Mouse (Mus musculus) embryonic facial prominence, embryonic 11.5 days (tissue): Measurements from ENCODE around the gene Tbx5. TPM values are rescaled to one million over a fixed set of nuclear protein-coding genes. Genes with fewer than 3 reads are reported as not detected.
A peak's percentile ranks its signal among the peaks of the same experiment; 100 is the strongest.

Experiments
- ATAC-seq: fragments of 200-750 bp; cut with Nextera tagmentation; replicated peaks from 2 replicates; pipeline ENCODE4 v1.8.0; 2017; ENCODE audit warnings: low read depth; ENCODE audit not compliant: insufficient number of reproducible peaks, low FRiP score, low TSS enrichment
- DNase-seq: peaks from one replicate; pipeline ENCODE4 v3.0.0-alpha.2; 2015; ENCODE audit warnings: low spot score
- H3K27ac ChIP-seq: fragments of 300-500 bp; sonication (generic); replicated peaks from 2 replicates; pipeline ENCODE4 v1.5.1; 2014; ENCODE audit warnings: mild to moderate bottlenecking, low read depth, low read length, control low read depth
- H3K27me3 ChIP-seq: fragments of 300-500 bp; sonication (generic); 2 replicates; pipeline ENCODE4 v1.6.1; 2014; ENCODE audit warnings: mild to moderate bottlenecking, low read length, moderate library complexity, mixed read lengths; ENCODE audit not compliant: control insufficient read depth, insufficient read depth
- H3K36me3 ChIP-seq: fragments of 300-500 bp; sonication (generic); replicated peaks from 2 replicates; pipeline ENCODE4 v1.6.1; 2014; ENCODE audit warnings: low read depth, mild to moderate bottlenecking, low read length, moderate library complexity, mixed read lengths; ENCODE audit not compliant: control insufficient read depth, insufficient read depth
- H3K4me1 ChIP-seq: fragments of 300-500 bp; sonication (generic); 2 replicates; pipeline ENCODE4 v1.6.1; 2014; ENCODE audit warnings: low read length, mixed read lengths; ENCODE audit not compliant: control insufficient read depth, insufficient read depth
- H3K4me2 ChIP-seq: fragments of 300-500 bp; sonication (generic); 2 replicates; pipeline ENCODE4 v1.6.1; 2014; ENCODE audit warnings: low read depth, mild to moderate bottlenecking, control low read depth, low read length, moderate library complexity
- H3K4me3 ChIP-seq: fragments of 300-500 bp; sonication (generic); 2 replicates; pipeline ENCODE4 v1.5.1; 2014; ENCODE audit warnings: low read depth, low read length, control low read depth
- H3K9ac ChIP-seq: fragments of 300-500 bp; sonication (generic); replicated peaks from 2 replicates; pipeline ENCODE4 v1.6.1; 2014; ENCODE audit warnings: mild to moderate bottlenecking, control low read depth, low read length
- H3K9me3 ChIP-seq: fragments of 300-500 bp; sonication (generic); replicated peaks from 2 replicates; pipeline ENCODE4 v1.6.1; 2016; ENCODE audit warnings: mild to moderate bottlenecking, low read length, inconsistent platforms, mixed read lengths; ENCODE audit not compliant: control insufficient read depth
- WGBS: fragments of 180-500 bp; shearing (Covaris S2); extraction: QIAGEN DNeasy Blood & Tissue Kit; methylation state at CpG from one replicate; pipeline ENCODE4 v1.1.7; 2014; 5-methylcytosine and 5-hydroxymethylcytosine counted together
- polyA plus RNA-seq: library from polyadenylated mRNA; unstranded; fragments of >200 nt; fragmentation: Nextera tagmentation; extraction: Ambion mirVana; gene quantifications from 2 replicates; pipeline ENCODE4 v1.2.1, GENCODE M21; 2014

Gene Tbx5
- polyA plus RNA-seq, 1 experiment from 2014 or later: 0.55 TPM

DNA sequence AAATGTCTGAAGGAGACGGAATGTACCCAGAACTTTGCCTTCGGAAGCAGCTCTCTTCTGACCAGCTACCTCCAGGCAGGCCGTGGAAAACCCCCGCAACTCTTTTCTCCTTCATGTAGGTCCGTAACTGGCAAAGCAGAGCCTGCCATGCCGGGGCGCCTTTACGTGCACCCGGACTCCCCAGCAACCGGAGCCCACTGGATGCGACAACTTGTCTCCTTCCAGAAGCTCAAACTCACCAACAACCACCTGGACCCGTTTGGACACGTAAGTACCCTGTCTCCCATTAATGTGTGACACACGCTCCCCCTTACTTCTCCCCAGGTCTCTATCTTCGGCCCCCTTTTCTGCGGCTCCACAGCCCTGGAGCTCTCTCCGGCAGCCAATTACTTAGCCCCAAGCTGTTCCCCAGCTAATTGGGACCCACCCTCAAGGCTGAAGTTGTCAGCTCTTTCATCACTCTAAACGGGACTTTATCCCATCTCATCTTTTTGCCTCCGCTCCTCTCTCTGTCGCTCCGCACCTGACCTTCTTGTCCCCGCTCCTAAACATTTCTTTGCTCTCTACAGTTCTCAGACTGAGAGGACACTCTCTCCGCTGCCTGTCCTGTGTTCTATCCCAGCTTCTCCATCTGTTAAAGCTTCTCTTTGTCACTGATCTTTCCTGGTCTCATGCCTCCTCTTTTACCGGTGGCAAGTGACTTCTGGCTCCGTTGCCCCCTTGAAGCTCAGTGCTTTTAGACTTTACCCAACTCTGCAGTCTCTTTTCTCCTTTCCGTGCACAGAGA lies 9.4 kb downstream of the Tbx5 start:
- Histone ChIP-seq H3K4me3 (no peak overlapping the region), H3K4me1 (no peaks in the 10 kb centered on the region), H3K36me3 (no peaks in the 10 kb centered on the region), H3K27ac (no peak overlapping the region), H3K4me2 (no peak overlapping the region; the same call in 1 of the 2 replicates), H3K27me3 (peaks cover 83% of the 10 kb centered on the region), H3K9me3 (no peaks in the 10 kb centered on the region), H3K9ac (no peak overlapping the region)
- 2% methylated on average over 26 of the region's 26 CpGs for WGBS
- DNase-seq: peak; percentile 8
- ATAC-seq: no peak

DNA sequence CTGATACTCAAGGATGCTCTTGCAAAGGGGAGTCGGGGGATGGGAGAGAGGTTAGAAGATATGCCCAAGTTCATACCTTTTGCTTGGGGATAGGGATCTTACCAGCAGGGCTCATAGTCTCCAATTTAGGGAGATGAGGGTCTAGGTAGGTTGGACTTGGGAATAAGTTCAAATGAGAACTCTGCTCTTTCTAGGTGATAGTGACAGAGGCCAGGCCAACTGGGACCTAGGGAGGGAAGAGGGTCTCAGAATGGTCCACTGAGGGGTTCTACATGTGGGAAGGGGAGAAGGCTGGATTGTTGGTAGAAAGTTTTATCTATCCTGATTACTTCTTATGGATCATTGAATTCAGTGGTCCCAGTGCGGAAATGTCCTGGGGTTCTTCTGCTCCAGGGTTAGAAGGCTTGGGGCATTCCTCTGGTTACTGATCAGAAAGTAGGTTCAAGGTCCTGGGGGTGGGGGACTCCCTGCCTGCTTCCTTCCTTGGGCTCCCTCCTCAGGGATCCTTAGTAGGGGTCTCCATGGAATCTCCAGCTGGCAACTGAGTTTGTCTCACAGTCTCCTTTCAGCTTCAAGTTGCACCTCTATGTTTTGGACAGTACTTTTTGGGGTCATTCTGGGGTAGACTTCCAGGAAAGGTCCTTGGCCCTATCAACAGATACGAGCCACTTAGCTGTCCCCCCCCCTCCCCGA lies 10.4 kb downstream of the Tbx5 start:
- H3K4me3 ChIP-seq: no peak overlapping the region
- H3K36me3 ChIP-seq: no peaks in the 10 kb centered on the region
- H3K4me2 ChIP-seq: no peak overlapping the region
- H3K27ac ChIP-seq: no peak overlapping the region
- H3K27me3 ChIP-seq: peaks cover 82% of the 10 kb centered on the region
- ATAC-seq (no peak), DNase-seq (no peak)
- 6% methylated on average over 4 of the region's 4 CpGs for WGBS
- H3K9ac ChIP-seq: no peak overlapping the region
- no peaks in the 10 kb centered on the region for H3K4me1 ChIP-seq
- H3K9me3 ChIP-seq: no peaks in the 10 kb centered on the region

DNA sequence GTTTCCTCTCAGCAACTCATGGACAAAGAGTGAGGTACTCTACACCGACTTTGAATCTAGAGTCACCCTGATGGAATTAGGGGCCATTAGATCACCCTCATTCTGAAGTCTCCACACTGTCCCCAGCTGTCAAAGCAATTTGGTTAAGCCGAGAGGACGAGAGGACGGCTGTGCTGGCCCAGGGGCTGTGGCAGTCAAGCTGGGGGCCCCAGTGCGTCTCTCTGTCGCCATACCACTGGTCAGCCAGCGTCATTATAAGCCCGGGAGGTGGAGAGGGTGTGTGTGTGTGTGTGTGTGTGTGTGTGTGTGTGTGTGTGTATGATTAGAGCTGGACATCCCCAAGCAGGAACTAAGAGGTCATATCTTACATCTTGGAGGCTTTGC lies 10.9 kb downstream of the Tbx5 start:
- H3K36me3 ChIP-seq: no peaks in the 10 kb centered on the region
- no peak for DNase-seq
- no peak for ATAC-seq
- no peak overlapping the region for H3K27ac ChIP-seq
- WGBS: 0% methylated on average over 8 of the region's 8 CpGs
- no peaks in the 10 kb centered on the region for H3K9me3 ChIP-seq
- H3K4me3 ChIP-seq: no peak overlapping the region
- no peak overlapping the region for H3K9ac ChIP-seq
- H3K4me2 ChIP-seq: no peak overlapping the region
- no peaks in the 10 kb centered on the region for H3K4me1 ChIP-seq
- peaks cover 77% of the 10 kb centered on the region for H3K27me3 ChIP-seq

DNA sequence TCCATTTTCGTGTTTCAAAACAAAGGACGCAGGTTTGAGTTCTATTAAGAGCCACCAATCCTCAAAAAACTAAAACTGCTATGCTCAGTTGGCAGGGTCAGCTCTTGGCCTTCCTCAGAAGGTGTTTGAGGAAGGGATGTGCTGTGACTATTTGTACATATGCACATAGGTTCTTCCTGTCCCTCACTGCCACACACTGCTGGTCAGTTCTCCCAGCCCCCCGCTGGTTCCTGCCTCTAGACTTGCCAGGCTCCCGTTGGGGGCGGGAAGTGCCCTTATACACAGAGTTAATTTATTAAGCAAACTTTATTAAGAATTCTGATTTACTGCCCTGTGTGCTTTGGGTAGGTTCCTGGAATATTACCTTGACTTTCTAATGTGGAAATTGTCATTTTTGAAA lies 11.9 kb downstream of the Tbx5 start:
- Histone ChIP-seq H3K27ac (no peak overlapping the region), H3K4me3 (no peak overlapping the region), H3K9me3 (no peaks in the 10 kb centered on the region), H3K27me3 (peaks cover 68% of the 10 kb centered on the region), H3K4me1 (no peaks in the 10 kb centered on the region), H3K4me2 (no peak overlapping the region), H3K9ac (no peak overlapping the region), H3K36me3 (no peaks in the 10 kb centered on the region)
- DNase-seq (no peak), ATAC-seq (no peak)
- 0% methylated on average over 5 of the region's 5 CpGs for WGBS

DNA sequence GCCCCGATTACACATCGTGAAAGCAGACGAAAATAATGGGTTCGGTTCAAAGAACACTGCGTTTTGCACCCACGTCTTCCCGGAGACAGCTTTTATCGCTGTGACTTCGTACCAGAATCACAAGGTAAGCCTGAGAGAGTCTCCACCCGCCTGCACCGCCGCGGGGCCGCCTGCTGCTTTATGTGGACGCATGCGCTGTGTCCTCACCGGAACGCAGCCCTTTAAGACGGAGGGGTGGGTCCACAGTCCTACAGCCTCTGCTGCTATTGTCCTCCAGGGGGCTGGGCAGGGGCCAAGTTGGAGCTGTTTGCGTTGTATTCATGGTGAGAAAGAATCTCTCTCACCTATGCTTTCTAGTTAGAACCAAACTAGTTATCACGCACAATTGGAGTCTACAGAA lies 12.5 kb downstream of the Tbx5 start:
- Histone ChIP-seq H3K27ac (no peak overlapping the region), H3K4me2 (peak overlapping the region; percentile 23), H3K9ac (no peak overlapping the region), H3K27me3 (peaks cover 62% of the 10 kb centered on the region), H3K36me3 (no peaks in the 10 kb centered on the region), H3K9me3 (no peaks in the 10 kb centered on the region), H3K4me3 (no peak overlapping the region), H3K4me1 (no peaks in the 10 kb centered on the region)
- peak; percentile 76 for DNase-seq
- under 1% methylated on average over 21 of the region's 21 CpGs for WGBS
- peak; percentile 73; the same call in 1 of the 2 replicates for ATAC-seq

DNA sequence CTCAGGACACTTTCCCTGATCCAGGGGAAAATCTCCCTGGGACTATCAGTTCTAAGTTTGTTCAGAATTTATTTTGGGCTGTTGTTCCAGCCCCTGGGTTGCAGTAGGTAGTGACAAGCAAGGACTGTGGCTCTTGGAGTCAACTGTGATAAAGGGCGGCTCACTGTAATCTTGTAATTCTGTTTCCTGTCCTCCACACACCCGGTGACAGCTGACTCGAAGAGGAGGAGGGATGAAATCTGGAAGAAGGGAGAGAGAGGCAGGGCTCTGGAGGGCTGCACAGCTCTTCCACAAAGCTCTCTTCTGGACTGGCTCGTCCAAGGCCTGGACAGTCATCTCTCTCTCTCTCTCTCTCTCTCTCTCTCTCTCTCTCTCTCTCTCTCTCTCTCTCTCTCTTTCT lies 24.6 kb downstream of the Tbx5 start:
- Histone ChIP-seq H3K4me1 (no peaks in the 10 kb centered on the region), H3K4me3 (no peak overlapping the region), H3K9me3 (no peaks in the 10 kb centered on the region), H3K27ac (no peak overlapping the region), H3K27me3 (no peaks in the 10 kb centered on the region), H3K36me3 (no peaks in the 10 kb centered on the region), H3K9ac (no peak overlapping the region), H3K4me2 (no peak overlapping the region)
- ATAC-seq (no peak), DNase-seq (no peak)
- 49% methylated on average over 4 of the region's 4 CpGs for WGBS

GRCm38 (mm10) chr5:119861301-119861700 lies 28.8 kb downstream of the Tbx5 start:
- ATAC-seq (no peak), DNase-seq (no peak)
- no peak overlapping the region for H3K4me2 ChIP-seq
- H3K9ac ChIP-seq: no peak overlapping the region
- H3K9me3 ChIP-seq: no peaks in the 10 kb centered on the region
- H3K36me3 ChIP-seq: no peaks in the 10 kb centered on the region
- WGBS: 66% methylated on average over 5 of the region's 5 CpGs
- H3K27ac ChIP-seq: no peak overlapping the region
- H3K4me3 ChIP-seq: no peak overlapping the region
- no peaks in the 10 kb centered on the region; the same call in 1 of the 2 replicates for H3K27me3 ChIP-seq
- H3K4me1 ChIP-seq: no peaks in the 10 kb centered on the region; the same call in 1 of the 2 replicates

DNA sequence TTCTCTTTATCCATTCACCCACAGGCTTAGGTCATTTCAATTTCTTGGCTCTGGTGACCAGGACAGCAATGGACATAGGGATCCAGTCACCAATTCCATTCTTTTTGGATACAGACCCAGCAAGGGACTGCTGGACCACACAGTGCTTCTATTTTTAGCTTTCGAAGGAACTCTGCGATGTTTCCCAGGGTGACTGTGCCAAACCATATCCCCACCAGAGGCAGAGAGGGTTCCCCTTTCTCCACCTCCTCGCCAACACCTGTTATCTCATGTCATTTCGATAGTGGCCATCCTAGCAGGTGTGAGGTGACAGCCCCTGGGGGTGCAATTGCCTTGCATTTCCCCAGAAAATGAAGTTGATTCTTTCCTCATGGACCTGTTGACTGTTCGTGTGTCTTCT lies 30.0 kb downstream of the Tbx5 start:
- Histone ChIP-seq H3K9me3 (no peaks in the 10 kb centered on the region), H3K4me1 (no peaks in the 10 kb centered on the region; the same call in 1 of the 2 replicates), H3K27ac (no peak overlapping the region), H3K4me2 (no peak overlapping the region), H3K9ac (no peak overlapping the region), H3K27me3 (peaks cover 1% of the 10 kb centered on the region; the same call in 1 of the 2 replicates), H3K4me3 (no peak overlapping the region), H3K36me3 (no peaks in the 10 kb centered on the region)
- 86% methylated on average over 5 of the region's 5 CpGs for WGBS
- ATAC-seq (no peak), DNase-seq (no peak)
